Mouse (Mus musculus): ENCODE results near the gene Rita1.

Gene Rita1

DNA sequence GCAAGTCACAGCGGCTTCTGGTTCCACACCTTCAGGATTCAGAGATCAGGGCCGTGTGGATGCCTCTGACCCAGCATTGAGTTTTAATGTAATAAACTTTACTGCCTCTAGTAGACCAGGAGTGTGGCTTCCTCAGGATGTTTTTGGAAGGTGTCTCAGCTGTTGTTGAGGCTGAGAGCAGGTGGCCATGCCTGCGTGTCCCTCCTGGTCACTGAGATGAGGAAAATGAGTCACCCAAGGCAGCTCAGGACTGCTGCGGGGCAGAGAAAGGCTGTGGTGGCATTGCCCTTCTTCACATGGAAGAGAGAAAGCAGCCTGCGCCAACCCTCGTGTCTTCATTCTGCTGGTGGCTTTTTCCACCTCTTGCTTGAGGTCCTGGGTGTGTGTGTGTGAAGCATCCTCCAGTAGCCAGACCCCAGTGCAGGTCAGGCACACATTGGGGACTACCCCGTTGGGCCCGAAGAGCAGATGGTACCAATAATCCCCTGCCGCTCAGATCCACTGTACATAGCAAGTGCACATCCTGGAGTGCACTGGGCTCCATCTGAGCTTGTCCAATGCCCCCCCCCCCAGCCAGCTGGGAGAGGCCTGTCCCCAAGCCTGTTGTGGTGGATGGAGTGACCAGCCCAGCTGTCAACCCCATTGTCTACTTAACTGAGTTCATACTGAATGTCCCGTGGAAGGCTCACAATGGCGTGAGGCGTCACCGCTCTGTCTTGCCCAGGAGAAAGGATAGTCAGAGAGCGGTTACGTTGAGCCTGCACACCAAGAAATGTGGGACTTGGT lies 15.3 kb upstream of the Rita1 start:
- no peak for DNase-seq (ENCODE audit: low spot score)

DNA sequence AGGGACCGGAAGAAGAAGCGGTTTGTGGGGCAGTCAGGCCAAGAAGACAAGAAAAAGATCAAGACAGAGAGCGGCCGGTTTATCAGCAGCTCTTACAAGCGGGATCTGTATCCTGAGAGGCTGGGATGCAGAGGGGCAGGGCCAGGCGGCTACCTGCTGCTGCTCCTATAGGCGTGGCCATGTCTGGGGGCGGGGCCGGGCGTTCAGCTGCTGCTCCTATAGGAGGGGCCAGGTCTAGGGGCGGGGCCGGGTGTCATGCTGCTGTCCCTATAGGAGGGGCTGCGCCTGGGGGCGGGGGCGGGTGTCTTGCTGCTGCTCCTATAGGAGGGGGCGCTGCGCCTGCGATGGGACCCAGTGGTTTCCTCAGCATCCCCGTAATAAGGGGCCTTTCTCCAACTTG lies 14.0 kb upstream of the Rita1 start:
- DNase-seq (ENCODE audit: low spot score): peak; percentile 60

DNA sequence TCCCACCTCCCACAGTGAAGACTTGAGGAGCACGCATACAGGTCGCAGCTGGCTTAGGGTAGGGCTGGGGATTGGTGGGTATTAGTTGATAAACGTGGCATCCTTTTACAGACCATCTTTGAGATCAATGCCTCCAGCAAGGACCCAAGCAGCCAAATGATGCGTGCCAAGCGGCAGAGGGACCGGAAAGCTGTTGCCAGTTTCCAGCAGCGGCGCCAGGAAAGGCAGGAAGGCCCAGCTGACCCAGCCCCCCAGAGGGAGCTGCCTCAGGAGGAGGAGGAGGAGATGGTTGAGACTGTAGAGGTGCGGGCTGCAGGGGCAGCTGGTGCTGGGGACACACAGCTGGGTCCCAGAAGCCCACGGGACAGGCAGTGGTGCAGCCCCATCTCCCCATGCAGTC lies 12.0 kb upstream of the Rita1 start:
- no peak for DNase-seq (ENCODE audit: low spot score)

DNA sequence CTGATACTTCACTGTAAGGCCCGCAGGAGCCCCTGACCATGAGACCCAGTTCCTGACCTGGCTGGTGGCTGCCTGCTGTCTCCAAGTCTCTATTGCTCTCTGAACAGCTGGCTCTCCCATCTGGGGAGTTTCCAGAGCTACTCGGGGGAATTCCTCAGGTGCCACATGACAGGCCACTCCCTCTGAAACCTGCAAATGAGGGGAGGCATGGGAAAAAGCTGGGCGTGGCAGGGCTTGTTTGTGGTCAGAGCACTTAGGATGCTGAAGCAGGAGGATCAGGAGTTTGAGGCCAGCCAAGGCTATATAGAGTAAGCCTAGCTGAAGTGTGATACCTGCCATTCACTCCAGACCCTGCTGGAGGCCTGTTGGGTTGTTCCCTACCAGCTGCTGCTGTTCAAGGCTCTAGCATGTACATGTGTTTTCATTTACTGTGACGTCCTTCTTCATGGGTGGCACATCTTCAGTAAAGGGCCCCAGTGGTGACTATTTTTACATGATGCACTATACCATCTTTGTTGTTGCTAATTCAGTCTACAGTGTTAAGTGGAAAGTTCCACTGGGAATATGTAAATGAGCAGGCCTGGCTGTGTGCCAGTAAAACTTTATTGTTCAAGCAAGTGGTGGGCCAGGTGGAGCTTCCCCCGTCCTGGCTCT lies 9.9 kb upstream of the Rita1 start:
- no peak for DNase-seq (ENCODE audit: low spot score)

DNA sequence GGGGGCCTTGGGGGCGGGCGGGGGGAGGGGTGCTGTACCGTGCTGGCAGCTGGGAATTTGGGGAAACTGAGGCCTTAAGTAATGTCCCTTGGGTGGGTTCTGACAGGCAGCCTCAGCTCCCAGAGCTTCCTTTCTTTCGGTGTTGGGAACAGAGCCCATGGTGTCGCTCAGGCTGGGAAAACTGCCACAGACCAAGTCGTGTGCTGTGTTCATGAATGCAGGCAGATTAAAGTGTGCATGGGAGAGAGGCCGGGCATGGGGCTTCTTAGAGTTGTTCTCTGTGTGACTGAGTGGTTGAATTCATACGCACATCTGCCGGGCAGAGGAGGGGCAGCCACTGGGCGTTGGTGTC lies 9.4 kb upstream of the Rita1 start:
- DNase-seq (ENCODE audit: low spot score): no peak

DNA sequence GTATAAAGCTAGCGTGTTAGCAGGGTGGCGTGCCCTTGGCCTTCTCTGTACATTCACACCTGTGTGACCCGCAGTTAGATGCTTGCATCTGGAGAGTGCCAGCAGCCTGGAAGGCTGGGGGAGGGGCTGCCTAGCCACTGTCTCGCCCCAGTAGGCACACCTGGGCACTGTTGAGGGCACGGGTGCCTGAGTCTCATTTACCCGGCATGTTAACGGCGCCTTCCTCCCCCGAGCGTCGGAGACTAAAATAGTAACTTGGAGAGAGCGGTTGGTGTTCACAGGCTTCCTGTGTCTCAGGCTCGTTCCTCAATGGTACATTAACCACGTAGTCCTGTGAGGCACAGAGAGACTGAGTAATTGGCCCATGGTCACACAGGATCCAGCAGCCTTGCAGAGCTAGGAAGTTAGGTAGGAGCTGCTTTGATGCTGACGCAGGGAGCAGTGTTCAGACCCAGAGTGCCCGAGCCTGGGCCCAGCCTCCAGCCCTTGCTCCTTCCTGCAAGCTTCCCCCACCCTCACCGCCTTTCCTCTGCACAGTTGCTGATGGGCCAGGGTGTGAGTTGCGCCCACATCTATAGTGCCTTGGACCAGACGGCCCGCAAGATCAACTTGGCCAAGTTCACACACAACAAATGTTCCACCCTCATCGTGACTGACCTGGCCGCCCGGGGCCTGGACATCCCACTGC lies 8.8 kb upstream of the Rita1 start:
- DNase-seq (ENCODE audit: low spot score): no peak

DNA sequence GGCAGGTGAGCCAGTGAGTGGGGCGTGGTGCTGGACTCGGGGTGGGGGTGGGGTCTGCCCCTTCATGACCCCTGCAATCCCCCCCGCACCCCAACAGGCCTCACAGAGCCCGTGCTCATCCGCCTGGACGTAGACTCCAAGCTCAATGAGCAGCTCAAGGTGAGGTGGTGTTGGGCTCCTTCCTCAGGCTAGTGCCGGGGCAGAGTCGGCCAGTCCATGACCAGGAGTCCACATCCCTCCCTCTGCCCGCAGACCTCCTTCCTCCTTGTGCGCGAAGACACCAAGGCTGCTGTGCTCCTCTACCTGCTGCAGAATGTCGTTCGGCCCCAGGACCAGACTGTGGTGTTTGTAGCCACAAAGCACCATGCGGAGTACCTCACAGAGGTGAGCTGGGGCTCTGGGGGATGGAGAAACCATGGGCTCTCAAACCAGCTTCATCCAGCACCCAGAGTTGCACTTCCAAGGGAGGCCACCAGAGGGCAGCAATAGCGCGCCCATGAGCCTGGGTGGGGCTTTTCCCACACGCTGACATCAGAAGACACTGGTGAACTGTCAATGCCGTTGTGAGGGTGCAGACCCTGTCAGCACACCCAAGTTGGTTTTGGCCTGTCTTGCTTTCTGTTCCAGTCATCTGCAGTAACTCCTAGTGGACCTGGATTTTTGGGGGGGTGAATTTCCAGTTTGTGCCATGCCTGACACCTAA lies 8.1 kb upstream of the Rita1 start:
- peak; percentile 69 for DNase-seq (ENCODE audit: low spot score)

DNA sequence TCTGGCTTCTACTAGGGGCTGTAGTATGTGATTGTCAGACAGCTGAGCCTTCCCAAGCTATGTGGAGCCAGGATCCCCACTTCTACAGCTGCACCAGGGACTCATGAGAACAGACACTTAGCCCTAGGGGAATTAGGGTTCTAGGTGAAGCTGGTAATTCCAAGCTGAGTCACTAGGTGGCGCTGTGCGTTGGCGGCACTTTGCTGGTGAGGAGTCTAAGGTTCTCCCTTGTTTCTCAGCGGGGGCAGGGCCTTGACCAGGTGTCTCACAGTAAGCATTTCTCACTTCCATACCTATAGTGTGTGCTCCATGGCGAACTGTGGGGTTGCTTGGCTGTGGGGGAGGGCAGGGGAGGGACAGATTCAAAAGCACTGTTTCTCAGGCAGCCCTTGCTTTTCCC lies 6.8 kb upstream of the Rita1 start:
- peak; percentile 36 for DNase-seq (ENCODE audit: low spot score)

DNA sequence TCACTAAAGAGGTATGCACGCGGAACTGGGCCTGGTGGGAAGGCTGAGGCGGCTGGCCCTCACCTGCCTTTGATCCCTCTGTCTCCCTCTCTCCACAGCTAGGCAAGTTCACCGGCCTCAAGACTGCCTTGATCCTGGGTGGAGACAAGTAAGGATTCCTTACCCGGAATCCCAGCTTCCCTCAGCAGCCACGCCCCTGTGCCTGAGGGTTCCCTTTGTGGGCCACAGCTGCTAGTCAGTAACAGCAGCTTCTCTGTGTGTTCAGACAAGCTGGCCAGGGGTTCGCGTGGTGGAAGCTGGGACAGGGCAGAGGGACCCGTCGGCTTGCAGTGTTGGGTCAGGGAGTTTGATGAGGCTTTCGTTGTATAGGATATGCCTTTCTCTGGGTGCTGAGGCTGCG lies 6.4 kb upstream of the Rita1 start:
- no peak for DNase-seq (ENCODE audit: low spot score)

DNA sequence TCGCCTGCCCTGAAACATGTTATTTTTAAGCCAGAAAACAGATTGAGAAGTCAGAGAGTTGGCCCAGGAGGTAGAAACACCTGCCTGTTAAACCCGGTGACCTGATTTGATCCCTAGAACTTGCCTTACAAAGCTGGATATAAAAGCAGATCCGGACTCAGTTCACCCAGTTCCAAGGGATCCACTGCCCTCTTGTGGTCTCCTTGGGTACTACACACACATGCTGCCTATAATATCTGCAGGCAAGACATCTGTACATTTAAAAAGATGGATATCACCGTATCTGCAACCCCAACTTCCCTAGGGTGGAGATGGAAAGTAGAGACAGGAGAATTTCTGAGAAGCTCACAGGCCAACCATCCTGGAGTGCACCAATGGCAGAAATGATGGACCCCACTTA lies 3.5 kb upstream of the Rita1 start:
- DNase-seq (ENCODE audit: low spot score): no peak

DNA sequence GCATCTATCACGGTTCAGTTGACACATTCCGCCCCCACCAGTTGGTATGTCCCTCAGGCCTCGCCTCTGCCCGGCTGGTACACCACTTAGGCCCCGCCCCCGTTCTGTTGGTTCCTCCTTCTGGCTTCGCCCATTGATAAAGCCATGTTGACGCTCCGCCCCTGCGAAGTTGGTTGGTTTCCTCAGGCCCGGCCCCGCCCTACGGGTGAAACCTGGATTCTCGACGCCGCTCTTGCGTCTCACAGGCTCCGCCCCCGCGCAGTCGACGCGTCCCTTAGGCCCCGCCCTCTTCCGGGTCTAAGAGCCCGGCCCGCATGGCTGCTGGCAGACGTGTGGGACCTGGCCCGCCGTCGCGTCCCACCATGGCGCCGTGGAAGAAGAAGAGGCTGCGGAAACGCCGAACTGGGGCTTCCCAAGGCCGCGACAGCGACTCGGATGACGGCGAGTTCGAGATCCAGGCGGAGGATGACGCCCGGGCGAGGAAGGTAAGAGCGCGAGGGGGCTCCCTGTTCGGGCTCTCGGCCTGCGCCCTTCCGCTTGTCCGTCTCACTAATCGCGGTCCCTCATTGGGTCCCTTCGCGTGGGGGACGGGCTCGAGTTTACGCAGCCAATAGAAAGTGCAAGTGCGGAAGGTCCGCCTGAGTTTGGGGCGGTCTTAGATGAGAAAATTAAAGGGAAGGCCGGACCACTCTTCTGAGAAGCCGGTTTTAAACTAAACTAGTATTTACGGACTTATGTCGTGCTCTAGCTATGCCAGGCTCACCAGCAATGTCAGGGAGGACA lies 624 bp upstream of the Rita1 start:
- DNase-seq (ENCODE audit: low spot score): peak; percentile 100

DNA sequence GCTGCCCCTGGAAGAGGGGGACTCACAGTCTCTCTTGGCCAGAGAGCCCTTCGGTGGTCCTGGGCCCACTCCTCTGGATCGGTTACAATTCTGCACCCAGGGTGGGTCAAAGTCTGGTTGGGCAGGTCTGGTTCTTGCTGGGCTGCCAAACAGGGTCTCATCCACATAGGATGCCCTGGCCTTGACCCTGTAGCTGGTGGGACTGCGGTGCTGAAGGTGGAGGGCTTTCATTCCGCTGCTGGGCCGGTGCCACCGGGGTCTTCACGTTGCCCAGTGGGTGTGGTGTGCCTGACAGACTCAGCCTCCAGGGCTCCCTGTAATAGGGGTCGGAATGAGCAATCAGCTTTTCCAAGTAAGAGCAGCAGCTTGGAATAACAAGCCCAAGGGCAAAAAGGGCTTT lies 973 bp downstream of the Rita1 start:
- DNase-seq (ENCODE audit: low spot score): no peak

DNA sequence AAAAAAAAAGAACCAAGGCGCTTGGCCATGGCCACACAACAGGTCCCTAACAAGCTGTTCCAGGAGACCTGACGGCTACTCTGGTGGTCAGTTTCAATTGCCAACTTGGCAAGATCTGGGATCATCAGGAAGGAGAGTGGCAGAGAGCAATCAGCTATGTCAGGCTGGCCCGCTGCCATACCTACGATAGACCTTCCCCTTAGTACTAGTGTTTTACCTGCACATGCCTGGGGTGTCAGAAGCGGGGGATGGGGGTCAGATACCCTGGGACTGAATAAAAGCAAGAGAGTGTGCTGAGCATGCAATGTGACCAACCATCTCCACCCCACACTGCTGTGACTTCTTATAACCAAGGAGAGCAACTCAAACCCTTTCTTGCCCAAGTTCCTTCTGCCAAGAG lies 1.5 kb downstream of the Rita1 start:
- DNase-seq (ENCODE audit: low spot score): no peak

DNA sequence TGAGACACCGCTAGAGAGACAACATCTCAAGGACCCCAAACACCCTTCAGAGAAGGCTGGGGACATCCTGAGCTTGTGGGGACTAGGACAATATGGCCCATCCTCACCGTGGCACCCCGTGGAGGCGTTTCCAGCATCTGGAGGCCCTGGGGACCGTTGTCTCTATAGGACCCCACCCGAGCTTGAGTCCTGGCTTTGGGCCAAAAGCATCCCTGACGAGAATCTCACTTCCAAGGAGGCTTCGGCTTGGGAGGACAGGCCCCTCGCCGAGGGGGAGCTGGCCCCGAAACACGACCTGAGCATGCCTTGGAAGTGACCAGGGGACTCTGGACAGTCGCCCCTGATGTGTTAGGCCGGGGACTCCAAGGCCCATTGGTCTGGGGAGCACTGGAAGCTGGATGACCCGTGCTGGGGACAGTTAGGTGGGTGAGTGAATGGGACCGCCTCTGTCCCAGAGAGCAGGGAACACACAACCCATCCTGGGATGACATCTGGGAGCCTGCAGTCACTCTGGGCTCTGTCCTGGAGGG lies 3.1 kb downstream of the Rita1 start:
- DNase-seq (ENCODE audit: low spot score): no peak

DNA sequence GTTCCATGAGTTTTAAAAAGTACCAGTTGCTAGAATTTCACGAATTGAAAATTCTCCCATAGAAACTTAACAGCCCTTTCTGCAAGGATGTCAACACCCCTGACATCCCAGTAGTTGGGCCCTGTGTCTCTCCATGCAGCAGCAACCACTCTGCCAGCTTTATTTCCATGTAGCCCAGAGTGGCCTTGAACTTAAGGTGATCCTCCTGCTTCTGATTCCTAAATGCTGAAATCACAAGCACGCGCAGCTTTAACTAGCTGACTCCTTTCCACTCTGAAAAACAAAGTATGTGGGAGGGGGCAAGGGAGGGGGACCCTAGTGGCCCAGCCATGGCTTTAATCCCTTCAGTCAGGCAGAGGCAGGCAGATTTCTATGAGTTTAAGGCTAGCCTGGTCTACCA lies 5.1 kb downstream of the Rita1 start:
- no peak for DNase-seq (ENCODE audit: low spot score)

DNA sequence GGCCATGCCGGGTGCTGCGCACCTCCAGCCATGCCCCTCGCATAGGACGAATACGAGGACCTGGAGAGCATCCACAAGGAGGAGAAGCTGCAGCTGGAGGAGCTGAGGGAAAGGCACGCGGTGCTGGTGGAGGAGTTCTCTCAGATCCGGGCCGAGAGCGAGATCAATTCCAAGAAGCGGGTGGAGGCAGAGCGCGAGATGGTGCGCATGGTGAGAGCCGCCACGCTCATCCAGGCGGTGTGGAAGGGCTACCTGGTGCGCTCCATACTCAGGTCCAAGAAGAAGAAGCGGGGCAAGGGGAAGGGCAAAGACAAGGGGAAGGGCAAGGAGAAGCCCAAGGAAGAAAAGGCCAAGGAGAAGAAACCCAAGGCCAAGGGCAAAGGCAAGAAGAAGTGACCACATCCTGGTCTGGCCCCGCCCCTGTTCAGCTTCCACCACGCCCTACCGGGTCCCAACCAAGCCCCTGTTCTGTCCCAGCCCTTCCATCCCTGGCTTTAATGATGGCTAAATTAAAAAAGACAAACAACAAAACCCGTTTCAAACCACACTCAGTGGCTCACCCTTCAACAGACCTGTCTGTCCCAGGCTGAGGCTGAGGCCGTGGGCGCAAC lies 5.7 kb downstream of the Rita1 start:
- DNase-seq (ENCODE audit: low spot score): no peak

DNA sequence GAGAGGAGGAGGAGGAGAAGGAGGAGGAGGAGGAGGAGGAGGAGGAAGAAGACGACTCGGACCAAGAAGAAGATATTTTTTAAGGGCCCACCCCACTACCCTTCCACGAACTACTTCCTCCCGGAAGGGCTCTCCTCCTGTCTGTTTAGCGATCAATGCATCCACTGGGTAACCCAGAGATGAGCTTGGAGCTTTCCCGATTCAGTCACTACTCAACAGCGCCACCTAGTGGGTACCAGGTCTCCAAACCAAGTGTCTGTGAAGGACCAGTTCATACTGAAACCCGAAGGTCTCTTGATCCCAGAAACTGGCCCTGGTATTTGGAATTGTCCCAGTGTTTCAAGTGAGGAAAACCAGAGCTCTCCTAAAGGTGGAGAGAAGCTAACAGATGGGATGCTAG lies 6.7 kb downstream of the Rita1 start:
- DNase-seq (ENCODE audit: low spot score): peak; percentile 85

DNA sequence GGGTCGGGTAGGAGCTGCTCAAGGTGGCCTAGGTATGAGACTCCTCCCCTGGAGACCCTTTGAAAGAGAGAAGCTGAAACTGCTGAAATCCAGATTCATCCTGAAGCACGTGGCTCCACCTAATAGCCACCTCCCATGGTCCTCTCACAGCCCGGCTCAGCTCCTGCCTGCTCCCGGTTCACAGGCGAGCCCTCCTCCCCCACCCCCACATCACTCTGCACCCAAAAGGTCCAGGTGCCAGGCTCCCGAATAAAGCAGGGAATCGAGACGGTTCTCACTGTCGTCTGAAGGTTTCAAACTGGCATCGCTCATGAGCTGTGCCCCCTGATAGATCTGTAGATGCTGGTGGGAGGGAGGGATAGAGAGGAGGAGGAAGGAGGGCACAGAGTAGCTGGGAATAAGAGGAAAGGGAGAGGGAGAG lies 7.1 kb downstream of the Rita1 start:
- DNase-seq (ENCODE audit: low spot score): no peak

DNA sequence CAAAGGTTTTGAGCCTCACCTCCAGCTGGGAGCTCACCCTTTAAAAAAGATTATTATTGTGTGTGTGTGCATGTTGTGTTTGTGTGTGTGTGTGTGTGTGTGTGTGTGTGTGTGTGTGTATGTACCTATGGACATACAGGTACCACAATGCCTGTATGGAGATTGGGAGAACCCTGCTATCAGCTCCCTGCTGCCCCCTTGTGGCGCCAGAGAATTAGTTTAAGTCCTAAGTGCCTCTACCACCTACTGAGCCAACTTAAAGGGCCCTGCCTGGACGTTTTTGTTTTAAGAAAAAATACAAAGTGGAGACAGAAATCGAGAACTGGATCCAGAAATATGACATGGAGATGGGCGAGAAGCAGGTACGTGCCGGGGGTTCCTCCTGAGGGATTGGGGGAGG lies 7.5 kb downstream of the Rita1 start:
- peak; percentile 71 for DNase-seq (ENCODE audit: low spot score)

DNA sequence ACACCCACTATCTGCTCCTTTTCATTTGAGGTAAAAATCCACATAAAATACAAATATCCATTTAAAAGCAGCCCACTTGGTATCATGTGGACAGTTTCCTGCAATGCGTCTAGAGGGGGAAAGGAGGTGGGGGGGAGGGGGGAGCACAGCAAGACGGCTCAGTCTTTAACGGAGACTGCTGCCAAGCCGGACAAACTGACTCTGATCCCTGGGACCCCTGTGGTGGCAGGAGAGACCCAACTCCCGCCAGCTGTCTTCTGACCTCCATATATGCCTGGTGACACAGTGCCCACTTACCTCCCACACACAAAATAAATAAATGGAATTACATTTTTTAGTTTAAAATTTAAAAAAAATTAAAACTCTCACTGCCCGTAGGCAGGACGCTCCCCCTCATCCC lies 8.9 kb downstream of the Rita1 start:
- no peak for DNase-seq (ENCODE audit: low spot score)

DNA sequence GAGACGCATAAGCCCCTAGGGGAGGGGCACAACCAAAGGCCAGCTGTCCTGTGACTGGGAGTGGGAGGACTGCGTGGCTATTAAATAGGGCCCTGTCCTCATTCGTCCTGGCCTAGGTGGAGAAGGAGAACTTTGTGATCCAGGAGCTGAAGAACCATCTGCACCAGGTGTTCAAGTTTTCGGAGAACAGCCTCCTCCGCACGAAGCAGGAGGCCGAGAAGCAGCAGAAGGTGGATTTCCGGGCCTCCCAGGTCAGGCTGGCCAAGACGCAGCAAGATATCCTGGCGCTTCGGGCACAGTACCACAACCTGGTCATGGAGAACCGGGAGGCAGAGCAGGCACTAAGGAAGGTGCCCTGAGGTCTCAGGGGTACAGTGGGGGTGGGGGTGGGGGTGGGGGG lies 10.2 kb downstream of the Rita1 start:
- no peak for DNase-seq (ENCODE audit: low spot score)

Data from yolk sac, embryonic 10.5 days (tissue).